Mouse (Mus musculus) mesoderm, embryonic 11.5 days (tissue): ENCODE results near the gene Pgpep1l.
"Not testable (repeated sequence)": the region's sequence is repeated elsewhere in the genome, so short reads cannot be mapped to it uniquely, and the experiment has no call there.

Experiments used
- DNase-seq: peaks from one replicate; pipeline ENCODE4 v3.0.0-alpha.2; 2012; ENCODE audit warnings: low read depth, low spot score

Pgpep1l gene

DNA sequence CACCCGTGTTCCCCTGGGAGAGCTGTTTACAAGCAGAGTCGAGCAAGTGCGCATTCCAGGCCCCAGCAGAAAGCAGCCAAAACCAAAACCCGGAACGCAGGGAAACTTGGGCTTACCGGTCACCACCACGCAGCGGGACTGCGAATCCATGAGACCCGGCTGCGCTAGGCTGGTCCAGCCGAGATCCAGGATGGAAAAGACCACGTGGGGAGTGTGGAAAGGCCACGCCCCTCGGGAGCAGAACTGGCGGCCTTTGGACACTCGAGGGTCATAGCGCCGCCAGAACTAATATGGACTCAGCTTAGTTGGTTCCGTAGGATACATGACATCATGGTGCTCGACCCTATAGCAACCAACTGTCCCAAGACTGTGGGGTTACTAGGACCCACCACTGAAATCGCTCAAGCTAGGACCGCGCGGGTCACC is at the start of gene Pgpep1l:
Gene Pgpep1l, minus strand, starts transcription at position 206 of the 426 bp plus-strand sequence.
- DNase-seq, result peak; percentile 74

DNA sequence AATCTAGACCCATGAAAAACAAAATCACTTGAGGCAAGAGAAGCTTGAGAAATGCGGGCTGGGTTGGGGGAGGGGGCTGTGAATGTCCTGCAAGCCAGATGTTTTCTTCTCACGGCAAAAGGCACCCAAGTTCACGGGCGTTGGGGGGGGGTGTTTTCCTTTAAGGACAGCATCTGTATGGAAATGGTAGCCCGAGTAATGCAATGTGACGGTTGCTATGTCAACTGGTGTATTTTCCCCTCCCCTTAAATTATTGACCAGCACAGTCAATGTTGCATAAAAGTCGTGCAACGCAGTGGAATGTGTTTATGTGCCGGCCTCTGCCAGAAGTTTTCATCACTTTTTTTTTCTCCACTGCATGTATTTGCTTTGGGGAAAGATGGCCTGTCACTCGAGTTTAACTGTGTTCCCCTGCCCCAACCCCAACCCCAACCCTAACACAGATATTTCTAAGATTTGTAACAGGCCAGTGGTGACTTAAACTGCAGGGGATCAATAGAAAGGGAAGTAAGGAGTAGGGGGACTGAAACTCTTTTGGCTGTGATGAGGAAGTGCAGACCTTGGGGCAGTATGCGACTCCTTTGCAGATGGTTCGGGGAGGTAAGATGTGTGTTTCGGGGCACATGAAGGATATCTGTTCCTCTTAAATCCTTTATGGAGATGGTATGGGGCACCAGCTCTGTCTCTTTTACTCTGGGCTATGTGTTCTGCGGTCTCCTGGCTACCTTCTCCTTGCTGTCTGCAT is 49.2 kb upstream of the Pgpep1l start:
- DNase-seq, result no peak

DNA sequence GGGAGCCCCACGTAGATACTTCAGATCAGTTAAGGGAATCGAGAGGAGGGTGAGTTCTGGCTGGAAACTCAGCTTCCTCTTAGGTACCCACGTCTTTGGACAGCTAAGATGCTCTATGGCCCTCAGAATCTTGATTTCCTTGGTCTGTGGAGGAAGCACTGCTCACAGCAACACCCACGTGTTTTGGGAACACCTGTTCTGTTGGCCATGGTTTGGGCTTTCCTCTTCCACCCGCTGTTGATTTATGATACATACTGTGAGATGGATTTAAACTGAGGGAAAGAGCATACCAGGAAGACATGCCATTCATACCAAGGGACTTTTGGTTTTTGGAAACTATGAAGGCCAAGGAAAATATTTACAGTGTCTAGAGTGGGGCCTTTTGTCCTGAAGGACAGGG is 48.4 kb upstream of the Pgpep1l start:
- DNase-seq, result no peak

DNA sequence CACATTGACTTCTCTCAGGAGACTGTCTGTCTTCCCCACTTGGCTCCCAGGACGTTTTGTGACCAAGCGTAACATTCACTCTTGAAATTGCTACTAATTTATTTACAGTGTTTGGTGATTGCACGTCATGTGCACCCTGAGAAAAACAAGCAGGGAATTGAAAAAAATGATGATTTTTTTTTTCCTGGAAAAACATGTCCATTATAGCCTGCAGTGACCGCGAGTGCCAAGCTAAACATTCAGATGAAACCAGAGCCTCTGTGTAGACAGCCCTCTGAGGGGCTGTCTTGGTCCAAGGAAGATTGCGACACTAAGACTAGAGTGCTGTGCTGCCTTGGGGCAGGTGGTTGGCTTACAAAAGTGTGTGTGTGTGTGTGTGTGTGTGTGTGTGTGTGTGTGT is 47.4 kb upstream of the Pgpep1l start:
- no peak for DNase-seq

DNA sequence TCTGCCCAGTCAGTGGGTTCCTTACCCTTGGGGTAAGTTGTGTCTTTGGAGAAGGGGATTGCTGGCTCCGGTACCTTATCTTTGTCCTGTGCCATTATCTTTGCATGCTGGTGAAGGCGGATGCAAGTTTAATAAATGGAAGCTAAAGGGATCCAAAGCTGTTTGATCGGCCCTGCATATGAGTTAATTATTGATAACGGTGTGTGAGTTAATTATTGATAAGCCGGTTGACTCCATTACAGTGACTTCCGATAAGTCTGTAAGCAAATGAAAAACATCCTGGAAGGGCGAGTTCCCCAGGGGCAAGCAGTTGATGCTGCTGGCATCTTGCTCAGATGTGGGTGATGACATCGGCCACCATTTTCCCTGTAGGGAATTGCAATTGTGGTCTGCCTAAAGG is 42.7 kb upstream of the Pgpep1l start:
- DNase-seq, result no peak

DNA sequence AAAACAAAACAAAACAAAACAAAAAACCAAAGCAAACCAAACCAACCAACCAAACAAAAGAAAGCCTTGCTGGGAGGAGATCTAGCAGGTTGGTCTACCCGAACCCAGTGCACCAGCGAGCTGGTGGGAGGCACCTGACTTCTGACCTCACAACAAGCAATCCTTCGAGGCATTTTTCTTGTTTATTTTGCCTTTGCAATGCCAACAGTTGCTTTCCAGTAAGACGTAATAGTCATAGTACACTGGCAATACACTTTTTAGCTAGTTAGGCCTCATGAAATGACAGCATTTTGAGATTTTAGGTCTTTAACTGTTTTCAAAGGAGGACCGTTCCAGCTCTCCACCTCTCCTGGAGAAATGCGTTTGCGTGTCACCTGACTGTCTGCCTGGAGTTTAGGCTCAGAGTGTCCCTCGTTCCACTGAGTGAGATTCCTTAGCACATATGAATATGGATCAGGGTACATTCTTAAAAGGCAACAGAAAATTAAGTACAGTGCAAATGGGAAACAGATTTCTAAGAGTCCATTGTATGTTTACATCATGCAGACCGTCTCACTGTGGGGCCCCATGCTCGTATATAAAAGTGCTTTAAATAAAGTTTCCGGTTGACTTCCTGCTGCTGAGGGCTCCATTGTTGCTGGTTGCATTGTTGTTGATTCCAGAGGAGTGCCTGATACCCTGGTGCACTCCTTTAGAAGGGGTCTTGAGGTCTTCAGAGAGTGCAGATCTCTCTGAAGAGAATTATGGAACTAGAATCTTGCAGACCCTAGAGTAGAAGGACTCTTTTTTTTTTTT is 41.9 kb upstream of the Pgpep1l start:
- DNase-seq, result no peak

DNA sequence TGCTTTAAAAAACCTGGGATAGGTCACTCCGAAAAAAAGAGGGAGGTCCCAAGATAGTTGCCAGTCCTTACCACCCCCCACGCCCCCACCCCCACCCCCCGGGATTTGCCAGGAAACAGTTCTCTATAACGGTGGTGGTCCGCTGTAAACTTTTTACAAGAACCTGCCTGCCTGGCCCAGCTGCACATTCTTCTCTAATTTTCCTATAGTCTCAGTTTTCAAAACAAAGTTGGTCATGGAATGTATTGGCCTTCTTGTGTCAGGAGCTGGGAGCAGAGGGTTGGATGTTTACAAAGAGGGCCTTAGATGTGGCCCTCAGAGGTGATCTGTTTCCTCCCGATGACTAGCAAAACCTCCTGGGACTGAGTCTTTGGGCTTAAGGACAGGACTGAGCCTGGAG is 39.7 kb upstream of the Pgpep1l start:
- DNase-seq, result no peak

DNA sequence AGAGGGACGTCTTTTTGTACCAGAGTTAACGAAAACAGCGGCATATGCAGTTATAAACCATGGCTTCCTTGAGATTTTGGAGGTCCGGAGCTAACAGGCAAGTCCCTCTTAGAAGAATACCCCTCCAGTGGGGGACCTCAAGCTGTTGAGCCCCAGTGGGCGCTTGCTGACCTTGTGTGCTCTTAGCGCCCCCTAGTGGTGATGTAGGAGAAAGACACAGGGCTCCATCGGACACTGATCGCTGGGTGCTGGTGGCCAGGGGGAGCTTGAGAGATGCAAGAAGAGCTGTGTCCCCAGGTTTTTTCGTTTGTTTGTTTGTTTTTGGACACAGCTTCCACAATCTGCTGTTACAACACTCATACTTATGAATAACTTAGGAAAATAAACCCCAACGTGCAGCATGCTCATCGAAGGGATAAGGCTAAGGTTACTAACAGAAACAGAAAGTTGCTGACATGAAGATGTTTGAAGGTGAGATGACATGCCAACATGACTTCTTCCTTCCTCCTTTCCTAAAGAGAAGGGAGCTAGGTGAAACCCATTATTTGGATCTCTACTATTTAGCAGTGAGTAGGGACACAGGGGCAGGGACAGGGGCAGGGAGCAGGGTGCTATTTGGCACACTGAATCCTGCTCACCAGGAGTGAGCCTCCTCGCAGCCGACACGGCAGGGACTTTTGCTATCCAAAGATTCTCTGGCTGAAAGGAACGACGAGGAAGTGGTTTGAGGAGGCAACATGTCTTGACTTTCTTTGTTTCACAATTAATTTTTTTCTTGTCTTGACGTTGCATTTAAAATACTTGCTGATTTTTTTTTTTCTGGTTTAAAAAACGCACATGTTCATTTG is 38.8 kb upstream of the Pgpep1l start:
- DNase-seq, result peak; percentile 85

DNA sequence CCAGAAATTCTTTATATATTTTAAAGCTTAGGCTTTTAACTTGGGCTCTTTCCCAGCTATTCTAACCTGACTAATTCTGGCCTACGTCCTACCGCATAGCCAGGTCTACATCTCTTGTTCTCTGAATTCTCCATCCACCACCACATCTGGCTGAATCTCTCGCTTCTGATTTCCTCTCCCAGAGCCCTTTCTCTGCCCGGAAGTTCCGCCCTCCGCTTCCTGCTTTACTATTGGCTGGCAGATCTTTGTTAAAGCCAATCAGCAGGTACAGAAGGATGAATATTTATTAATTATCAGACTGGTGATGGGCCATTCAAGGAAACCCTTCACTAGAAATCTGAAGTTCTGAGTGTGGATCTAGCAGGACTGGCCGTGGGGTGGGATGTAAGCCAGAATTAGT is 37.1 kb upstream of the Pgpep1l start:
- DNase-seq, result no peak

DNA sequence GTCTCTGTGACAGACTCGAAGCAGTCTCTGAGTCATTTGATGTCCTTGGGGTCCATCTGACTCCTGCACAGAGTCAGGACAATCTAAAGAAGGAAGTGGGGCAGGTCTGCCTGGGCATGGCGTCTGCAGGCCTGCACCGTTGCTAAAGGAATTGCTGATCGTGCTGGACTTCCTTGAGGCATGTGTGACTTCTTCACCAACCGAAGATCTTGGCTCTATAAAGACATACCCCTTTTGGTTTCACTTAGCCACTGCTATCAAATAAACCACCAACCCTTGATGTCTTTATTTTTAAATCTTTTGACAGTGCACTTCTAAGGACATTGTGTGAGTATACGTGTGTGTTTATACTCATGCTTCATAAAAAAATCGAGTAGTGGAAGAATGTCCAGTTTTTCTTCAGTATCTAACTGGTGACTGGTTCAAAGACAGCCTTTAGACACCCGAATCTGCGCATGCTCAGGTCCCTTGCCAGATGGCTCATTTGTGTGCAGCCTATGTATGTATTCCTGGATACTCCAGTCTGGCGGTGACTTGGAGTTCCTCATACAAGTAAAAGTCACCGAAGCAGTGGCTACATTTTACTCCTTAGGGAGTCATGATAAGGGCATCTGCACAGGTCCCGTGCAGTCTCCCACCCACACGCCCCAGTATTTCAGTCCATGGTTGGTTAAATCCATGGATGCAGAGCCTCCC is 34.5 kb upstream of the Pgpep1l start:
- DNase-seq, result no peak

DNA sequence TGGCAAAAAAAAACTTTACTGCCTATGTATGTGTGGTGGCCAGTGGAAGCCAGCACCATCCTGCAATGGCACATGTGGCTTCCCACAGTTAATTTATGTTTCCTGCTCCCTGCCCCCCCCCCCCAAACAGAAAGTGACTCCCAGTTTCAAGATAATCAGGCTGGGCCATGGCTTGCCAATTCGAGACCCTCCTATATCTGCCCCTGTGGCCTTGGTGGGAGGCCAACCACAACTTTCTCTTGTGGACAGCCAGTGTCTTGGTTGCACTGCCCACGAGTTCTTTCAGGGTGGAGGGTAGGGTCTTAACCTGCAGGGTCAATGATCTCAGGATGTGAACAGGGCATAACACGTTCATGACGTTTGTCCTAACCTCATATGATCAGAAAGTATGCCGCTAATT is 32.5 kb upstream of the Pgpep1l start:
- DNase-seq, result no peak

DNA sequence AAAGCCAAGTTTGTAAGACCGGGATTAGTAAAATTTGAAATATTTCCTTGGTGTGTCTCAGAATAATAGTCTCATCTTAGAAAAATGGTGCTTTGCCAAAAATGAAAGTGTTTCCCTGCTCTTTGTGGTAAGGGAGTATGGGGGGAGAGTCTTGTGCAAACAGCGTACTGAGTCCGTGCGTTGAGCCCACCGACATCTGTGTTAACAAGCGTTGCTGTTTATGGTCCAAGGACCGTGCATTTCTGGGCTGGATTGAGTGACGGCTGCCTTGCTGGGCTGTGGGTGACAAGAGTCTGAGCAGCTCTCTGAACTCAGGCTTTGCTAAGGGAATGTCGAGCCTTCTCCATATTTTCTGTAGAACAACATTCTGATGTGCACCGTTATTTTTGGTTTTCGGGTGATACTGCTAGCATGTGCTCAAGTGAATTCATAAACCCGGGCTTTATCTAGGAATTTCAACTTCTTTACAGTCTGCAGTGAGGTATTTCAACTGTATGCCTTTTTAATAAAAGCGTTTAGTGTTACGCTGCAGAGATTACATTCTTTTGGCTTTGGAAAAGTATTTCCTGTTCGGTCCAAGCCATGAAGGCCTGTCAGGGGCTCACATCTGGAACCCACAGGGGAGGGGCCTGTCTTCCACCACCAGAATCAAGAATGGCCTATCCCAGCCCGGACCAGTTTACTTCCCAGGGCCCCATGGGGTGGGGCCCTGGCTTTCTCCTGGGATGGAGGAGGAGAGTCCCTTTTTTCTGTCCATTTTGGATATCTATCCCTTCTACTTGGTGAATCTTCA is 30.2 kb upstream of the Pgpep1l start:
- no peak for DNase-seq

DNA sequence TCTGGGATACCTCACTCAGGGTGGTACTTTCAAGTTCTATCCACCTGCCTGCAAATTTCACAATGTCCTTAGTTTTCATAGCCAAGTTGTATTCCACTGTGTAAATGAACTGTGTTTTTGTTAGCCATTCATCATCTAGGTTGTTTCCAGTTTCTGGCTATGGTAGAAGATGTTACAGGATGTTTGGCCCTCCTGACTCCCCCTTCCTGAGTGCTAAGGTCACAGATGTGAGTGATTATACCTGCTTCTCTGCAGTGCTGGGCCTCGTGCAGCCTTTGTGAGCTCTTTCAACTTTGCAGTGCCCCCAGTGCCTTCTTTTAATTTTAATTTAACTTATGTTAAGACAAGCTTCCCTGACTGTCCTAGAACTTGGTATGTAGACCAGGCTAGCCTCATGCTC is 27.6 kb upstream of the Pgpep1l start:
- DNase-seq, result no peak

DNA sequence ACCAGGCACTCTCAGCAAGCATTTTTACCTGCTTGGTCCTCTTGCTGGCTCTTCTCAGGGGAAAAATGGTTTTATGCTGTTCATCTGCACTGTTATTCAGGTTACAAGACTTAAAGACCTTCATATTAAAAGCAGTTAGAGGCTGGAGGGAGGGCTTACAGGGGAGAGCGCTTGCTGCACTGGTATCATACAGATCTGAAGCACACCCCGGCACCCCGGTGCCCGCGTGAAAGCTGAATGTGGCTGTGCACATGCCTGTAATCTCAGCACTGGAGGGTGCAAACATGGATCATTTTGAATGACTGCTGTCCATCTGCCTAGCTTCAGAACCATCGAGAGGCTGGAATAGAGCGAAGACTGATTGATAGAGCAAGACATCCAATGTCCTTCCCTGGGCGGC is 25.0 kb upstream of the Pgpep1l start:
- no peak for DNase-seq

DNA sequence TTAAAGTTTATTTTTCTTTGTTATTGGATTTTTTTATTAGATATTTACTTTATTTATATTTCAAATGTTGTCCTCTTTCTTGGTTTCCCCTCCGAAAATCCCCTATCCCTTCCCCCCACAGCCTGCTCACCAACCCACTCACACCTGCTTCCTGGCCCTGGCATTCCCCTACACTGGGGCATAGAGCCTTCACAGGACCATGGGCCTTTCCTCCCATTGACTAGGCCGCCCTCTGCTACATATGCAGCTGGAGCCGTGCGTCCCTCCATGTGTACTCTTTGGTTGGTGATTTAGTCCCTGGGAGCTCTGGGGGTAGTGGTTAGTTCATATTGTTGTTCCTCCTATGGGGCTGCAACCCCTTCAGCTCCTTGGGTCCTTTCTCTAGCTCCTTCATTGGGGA is 24.0 kb upstream of the Pgpep1l start:
- DNase-seq, result not testable (repeated sequence)

DNA sequence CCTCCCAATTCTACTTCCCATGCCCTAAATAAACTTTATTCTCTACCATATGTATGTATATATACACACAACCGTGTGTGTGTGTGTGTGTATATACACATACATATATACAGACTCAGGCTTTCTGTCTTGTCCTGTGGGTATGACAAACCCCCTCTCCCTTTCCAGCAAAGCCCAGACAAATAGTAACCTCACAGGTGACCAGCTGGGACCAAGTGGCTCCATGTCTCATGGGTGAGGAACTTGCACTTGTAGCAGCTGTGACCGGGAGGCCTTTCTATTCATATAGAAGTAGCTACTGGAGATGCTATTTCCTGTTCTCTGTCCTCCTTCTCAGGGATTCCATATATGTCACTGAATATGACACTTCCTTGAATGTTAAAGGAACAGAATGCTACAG is 23.5 kb upstream of the Pgpep1l start:
- DNase-seq, result no peak

DNA sequence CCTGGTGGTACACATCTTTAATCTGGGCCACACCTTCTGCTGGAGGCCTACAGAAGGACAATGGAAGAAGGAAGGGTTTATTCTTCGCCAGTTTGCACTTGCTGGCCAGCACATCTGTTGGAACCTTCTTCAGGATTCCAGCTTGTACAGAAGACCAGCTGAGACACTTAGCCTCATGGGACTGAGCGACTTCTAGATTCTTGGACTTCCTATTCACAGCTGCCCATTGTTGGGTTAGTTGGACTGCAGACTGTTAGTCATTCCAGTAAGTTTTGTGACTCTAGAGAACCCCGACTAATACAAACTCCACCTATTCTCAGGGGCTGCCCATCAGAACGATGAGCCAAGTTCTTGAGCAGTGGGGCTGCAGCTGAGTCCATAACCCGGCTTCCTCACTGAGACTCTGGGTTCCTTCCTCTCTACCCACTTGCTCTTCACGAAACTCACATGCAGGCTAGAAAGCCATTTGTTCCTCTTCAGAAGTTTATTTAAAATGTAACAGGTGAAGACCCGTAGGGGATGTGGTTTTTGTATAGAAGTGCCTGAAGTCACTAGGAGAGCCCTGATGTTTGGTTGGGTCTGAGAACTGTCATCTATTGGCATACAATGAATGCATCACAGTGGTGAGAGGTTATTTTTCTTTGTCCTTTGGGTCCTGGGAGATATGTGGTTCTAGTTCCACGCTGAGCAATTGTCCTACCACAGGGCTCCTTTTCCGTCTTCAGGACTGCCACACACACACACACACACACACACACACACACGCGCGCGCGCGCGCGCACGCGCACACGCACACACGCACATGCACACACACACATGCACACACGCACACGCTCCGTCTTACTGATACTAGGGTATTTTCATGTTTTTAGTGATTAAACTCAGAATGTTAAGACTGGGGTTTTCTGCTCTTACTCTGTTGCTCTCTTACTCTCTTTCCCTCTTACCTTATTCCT is 22.8 kb upstream of the Pgpep1l start:
- DNase-seq, result no peak

DNA sequence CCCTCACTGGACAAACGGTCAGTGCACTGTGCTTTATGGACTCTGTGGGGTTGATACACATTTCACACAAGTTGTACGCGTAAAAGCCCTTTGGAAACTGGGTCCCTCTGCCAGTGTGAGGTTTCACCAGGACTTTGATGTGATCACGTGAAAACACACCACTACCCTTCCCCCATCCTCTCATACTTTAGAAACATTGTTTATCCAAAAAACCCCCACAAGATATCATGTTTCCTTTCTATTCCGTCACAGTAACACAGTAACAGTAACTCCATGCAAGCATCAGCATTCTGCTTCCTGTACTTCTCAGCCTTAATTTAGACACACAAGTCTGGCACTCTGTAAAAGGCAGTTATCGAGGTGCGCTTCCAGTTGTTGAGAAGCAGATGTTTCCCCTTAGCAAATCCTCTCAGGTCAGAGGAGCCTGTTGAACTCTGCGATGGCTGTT is 21.8 kb upstream of the Pgpep1l start:
- DNase-seq, result peak; percentile 34

DNA sequence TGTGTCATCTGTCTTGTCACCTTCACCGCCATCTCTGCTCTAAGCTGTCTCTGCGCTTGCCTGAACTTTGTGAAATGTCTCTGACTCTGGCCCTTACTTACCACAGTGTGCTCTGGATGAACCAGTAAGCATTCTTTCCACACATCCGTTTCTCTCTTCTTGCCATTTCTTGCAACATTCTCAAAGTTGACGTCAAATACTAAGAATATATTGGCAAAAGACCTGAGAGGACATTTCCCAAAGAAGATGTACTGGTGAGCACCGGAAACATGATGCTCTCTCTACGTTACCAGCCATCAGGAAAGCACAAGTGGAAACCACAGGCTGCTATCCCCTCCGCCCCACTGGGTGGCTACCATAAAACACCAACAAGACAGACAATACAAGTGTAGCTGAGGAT is 19.7 kb upstream of the Pgpep1l start:
- DNase-seq, result no peak

DNA sequence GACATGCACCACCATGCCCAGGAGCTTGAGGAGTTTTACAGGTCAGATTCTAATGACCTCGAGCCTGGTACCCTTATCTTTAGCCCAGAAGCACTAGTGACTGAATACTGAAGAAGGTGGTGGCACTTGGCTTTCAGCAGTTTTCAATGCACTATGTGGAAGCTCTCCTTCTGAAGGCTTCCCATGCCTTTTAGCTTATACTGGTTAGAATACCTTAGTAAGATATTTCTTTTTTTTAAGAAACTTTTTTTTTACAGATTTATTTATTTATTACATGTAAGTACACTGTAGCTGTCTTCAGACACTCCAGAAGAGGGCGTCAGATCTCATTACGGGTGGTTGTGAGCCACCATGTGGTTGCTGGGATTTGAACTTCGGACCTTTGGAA is 19.1 kb upstream of the Pgpep1l start:
- DNase-seq, result not testable (repeated sequence)
